Mouse (Mus musculus): ENCODE data around the gene Jazf1. TPM values are rescaled to one million over a fixed set of nuclear protein-coding genes. Genes with fewer than 3 reads are reported as not detected.

The Jazf1 gene
- total and polyA plus RNA-seq, 3 experiments, result not detected

- no peak overlapping the region for H3K27ac ChIP-seq (ENCODE audit: control insufficient read depth, low read depth, low read length)
- no peak overlapping the region for H3K9ac ChIP-seq (ENCODE audit: control insufficient read depth, low read depth, low read length, poor library complexity, severe bottlenecking)
- no peak for TF ChIP-seq EP300 (IDR thresholded peaks at IDR 0.05; ENCODE audit: low read depth in 1 of 2, low read length in 2 of 2)
- TF ChIP-seq CTCF (IDR thresholded peaks at IDR 0.05 in 2 of 3, conservative IDR thresholded peaks at IDR 0.05 in 1 of 3; ENCODE audit: control insufficient read depth in 1 of 3, insufficient read depth in 1 of 3, low read depth in 2 of 3, low read length in 3 of 3, poor library complexity in 1 of 3, severe bottlenecking in 1 of 3), result no peak
- TF ChIP-seq MEF2A (IDR thresholded peaks at IDR 0.05; ENCODE audit: extremely low read depth, insufficient replicate concordance, low read depth, low read length, poor library complexity, severe bottlenecking), result no peak
- TF ChIP-seq KAT2A (conservative IDR thresholded peaks at IDR 0.05; ENCODE audit: low read depth, low read length), result no peak
- H3K79me2 ChIP-seq (ENCODE audit: control insufficient read depth, insufficient read depth, low read length, poor library complexity), result no peaks in the 10 kb centered on the region
- no peaks in the 10 kb centered on the region for H3K9me3 ChIP-seq (replicated peaks; ENCODE audit: insufficient read depth, low read length)
- DNase-seq (ENCODE audit: low read depth, low spot score), result no peak
- no peak overlapping the region for H3K4me3 ChIP-seq (ENCODE audit: control insufficient read depth in 1 of 2, insufficient read depth in 1 of 2, low read depth in 2 of 2, low read length in 2 of 2)
- no peaks in the 10 kb centered on the region for H3K4me1 ChIP-seq (ENCODE audit: control insufficient read depth in 1 of 2, insufficient read depth in 2 of 2, low read length in 2 of 2)
- H3K36me3 ChIP-seq (ENCODE audit: control insufficient read depth in 1 of 2, insufficient read depth in 2 of 2, low read length in 2 of 2), result no peaks in the 10 kb centered on the region
- H3K27me3 ChIP-seq (ENCODE audit: control insufficient read depth in 1 of 2, insufficient read depth in 2 of 2, low read length in 2 of 2), result no peaks in the 10 kb centered on the region
Observed at GRCm38 (mm10) chr6:52963840-52964690, 104.4 kb downstream of the Jazf1 start.

GRCm38 (mm10) chr6:52963430-52963732 is 105.0 kb downstream of the Jazf1 start:
- TF ChIP-seq TAL1 (IDR thresholded peaks at IDR 0.05; ENCODE audit: low read length), result no peak
- TF ChIP-seq ZNF384 (IDR thresholded peaks at IDR 0.05; ENCODE audit: low read depth, low read length), result no peak
- no peak for TF ChIP-seq GABPA (IDR thresholded peaks at IDR 0.05; ENCODE audit: low read depth, low read length)
- TF ChIP-seq NRF1 (IDR thresholded peaks at IDR 0.05; ENCODE audit: insufficient read depth, low read depth, low read length, poor library complexity, severe bottlenecking), result no peak
- no peaks in the 10 kb centered on the region for H3K4me1 ChIP-seq (ENCODE audit: control insufficient read depth in 1 of 2, insufficient read depth in 2 of 2, low read length in 2 of 2)
- no peak overlapping the region for H3K4me3 ChIP-seq (ENCODE audit: control insufficient read depth in 1 of 2, insufficient read depth in 1 of 2, low read depth in 2 of 2, low read length in 2 of 2)
- H3K79me2 ChIP-seq (ENCODE audit: control insufficient read depth, insufficient read depth, low read length, poor library complexity), result no peaks in the 10 kb centered on the region
- no peaks in the 10 kb centered on the region for H3K36me3 ChIP-seq (ENCODE audit: control insufficient read depth in 1 of 2, insufficient read depth in 2 of 2, low read length in 2 of 2)
- H3K9ac ChIP-seq (ENCODE audit: control insufficient read depth, low read depth, low read length, poor library complexity, severe bottlenecking), result no peak overlapping the region
- H3K27ac ChIP-seq (ENCODE audit: control insufficient read depth, low read depth, low read length), result no peak overlapping the region
- DNase-seq (ENCODE audit: low read depth, low spot score), result no peak
- no peaks in the 10 kb centered on the region for H3K9me3 ChIP-seq (replicated peaks; ENCODE audit: insufficient read depth, low read length)
- H3K27me3 ChIP-seq (ENCODE audit: control insufficient read depth in 1 of 2, insufficient read depth in 2 of 2, low read length in 2 of 2), result no peaks in the 10 kb centered on the region

GRCm38 (mm10) chr6:52962600-52963429 is 105.6 kb downstream of the Jazf1 start:
- H3K27ac ChIP-seq (ENCODE audit: control insufficient read depth, low read depth, low read length), result no peak overlapping the region
- H3K27me3 ChIP-seq (ENCODE audit: control insufficient read depth in 1 of 2, insufficient read depth in 2 of 2, low read length in 2 of 2), result no peaks in the 10 kb centered on the region
- H3K36me3 ChIP-seq (ENCODE audit: control insufficient read depth in 1 of 2, insufficient read depth in 2 of 2, low read length in 2 of 2), result no peaks in the 10 kb centered on the region
- peak; percentile 3 for DNase-seq (ENCODE audit: low read depth, low spot score)
- no peak overlapping the region for H3K9ac ChIP-seq (ENCODE audit: control insufficient read depth, low read depth, low read length, poor library complexity, severe bottlenecking)
- H3K4me1 ChIP-seq (ENCODE audit: control insufficient read depth in 1 of 2, insufficient read depth in 2 of 2, low read length in 2 of 2), result no peaks in the 10 kb centered on the region
- H3K4me3 ChIP-seq (ENCODE audit: control insufficient read depth in 1 of 2, insufficient read depth in 1 of 2, low read depth in 2 of 2, low read length in 2 of 2), result no peak overlapping the region
- no peaks in the 10 kb centered on the region for H3K79me2 ChIP-seq (ENCODE audit: control insufficient read depth, insufficient read depth, low read length, poor library complexity)
- TF ChIP-seq MYC (IDR thresholded peaks at IDR 0.05; ENCODE audit: low read depth, low read length) (no peak), GATA1 (IDR thresholded peaks at IDR 0.05; ENCODE audit: low read depth, low read length) (no peak)
- no peaks in the 10 kb centered on the region for H3K9me3 ChIP-seq (replicated peaks; ENCODE audit: insufficient read depth, low read length)
